Mouse (Mus musculus): ENCODE results near the gene Olfr1221.

GRCm38 (mm10) chr2:89151460-89151859 lies 34.4 kb upstream of the Olfr1221 start, which contains the start of gene Olfr1223:
- TF ChIP-seq CTCF (IDR thresholded peaks at IDR 0.05; ENCODE audit: extremely low read depth, insufficient read depth, insufficient read length, insufficient replicate concordance) (no peak), POLR2A (IDR thresholded peaks at IDR 0.05; ENCODE audit: low read depth, low read length) (no peak)

Measured in spleen, adult 2 months (tissue).